Mouse (Mus musculus) cerebellum, adult 9-10 months (tissue): ENCODE data around the gene Mcm9.
"Not testable (repeated sequence)": the region's sequence is repeated elsewhere in the genome, so short reads cannot be mapped to it uniquely, and the experiment has no call there.

Experiments used
- DNase-seq: peaks from one replicate; pipeline ENCODE4 v3.0.0; 2022

The Mcm9 gene

GRCm38 (mm10) chr10:53499518-53499917 is 130.7 kb downstream of the Mcm9 start:
- DNase-seq = no peak

GRCm38 (mm10) chr10:53495349-53495748 is 134.9 kb downstream of the Mcm9 start:
- DNase-seq = not testable (repeated sequence)

- no peak for DNase-seq
Observed at GRCm38 (mm10) chr10:53493954-53494353, 136.3 kb downstream of the Mcm9 start.
